Mouse (Mus musculus) adrenal gland, postnatal 14 days (tissue): ENCODE results near the gene Mfsd4a. TPM values are rescaled to one million over a fixed set of nuclear protein-coding genes. Genes with fewer than 3 reads are reported as not detected.

Experiments
- DNase-seq: peaks from one replicate; pipeline ENCODE4 v3.0.0; 2021; ENCODE audit warnings: mixed read lengths
- long read RNA-seq, 2 experiments: library from polyadenylated mRNA; stranded (forward); transcript quantifications; one replicate each; pipeline ENCODE4 v2.0.0; 2021
- total RNA-seq: library from RNA; stranded (reverse); gene quantifications from 2 replicates; pipeline ENCODE4 v1.2.3, GENCODE M21; 2021

Gene Mfsd4a
- 7.3 and 7.9 TPM in 2 replicates for total RNA-seq
- long read RNA-seq, experiment 1, partial matches to known transcripts = 0 of 42 reads
- long read RNA-seq, experiment 1, other reads (novel, unspliced or antisense) = 39 of 42 reads
- long read RNA-seq, experiment 2, partial matches to known transcripts = 0 of 33 reads
- long read RNA-seq, experiment 2, other reads (novel, unspliced or antisense) = 31 of 33 reads

- DNase-seq = peak; percentile 77
These were observed at the start of gene Mfsd4a for GRCm38 (mm10) chr1:132067261-132068255. Gene Mfsd4a (minus strand): TSS chr1:132068062.

GRCm38 (mm10) chr1:132116606-132117005 is 48.7 kb upstream of the Mfsd4a start:
- peak; percentile 83 for DNase-seq

GRCm38 (mm10) chr1:132113098-132113497 is 45.2 kb upstream of the Mfsd4a start:
- DNase-seq = no peak

GRCm38 (mm10) chr1:132112426-132112825 is 44.6 kb upstream of the Mfsd4a start:
- no peak for DNase-seq

GRCm38 (mm10) chr1:132111411-132111810 is 43.5 kb upstream of the Mfsd4a start:
- DNase-seq = no peak

GRCm38 (mm10) chr1:132109368-132109767 is 41.5 kb upstream of the Mfsd4a start:
- DNase-seq = no peak

- DNase-seq = no peak
These were observed 36.5 kb upstream of the Mfsd4a start for GRCm38 (mm10) chr1:132104353-132104752.

- DNase-seq = no peak
These were observed 34.3 kb upstream of the Mfsd4a start for GRCm38 (mm10) chr1:132101953-132102697.

GRCm38 (mm10) chr1:132099775-132100174 is 31.9 kb upstream of the Mfsd4a start:
- DNase-seq = no peak

- no peak for DNase-seq
These were observed 31.2 kb upstream of the Mfsd4a start for GRCm38 (mm10) chr1:132099016-132099415.

GRCm38 (mm10) chr1:132098076-132098475 is 30.2 kb upstream of the Mfsd4a start:
- DNase-seq = no peak

- DNase-seq = peak; percentile 50
These were observed 27.6 kb upstream of the Mfsd4a start for GRCm38 (mm10) chr1:132095356-132096004.

GRCm38 (mm10) chr1:132093269-132093668 is 25.4 kb upstream of the Mfsd4a start:
- DNase-seq = no peak

GRCm38 (mm10) chr1:132090266-132090665 is 22.4 kb upstream of the Mfsd4a start:
- DNase-seq = no peak

GRCm38 (mm10) chr1:132089767-132090166 is 21.9 kb upstream of the Mfsd4a start:
- DNase-seq = no peak

- DNase-seq = no peak
These were observed 20.4 kb upstream of the Mfsd4a start for GRCm38 (mm10) chr1:132088181-132088671.

GRCm38 (mm10) chr1:132085181-132086049 is 17.6 kb upstream of the Mfsd4a start:
- no peak for DNase-seq

- DNase-seq = no peak
These were observed 10.6 kb upstream of the Mfsd4a start for GRCm38 (mm10) chr1:132078413-132078812.

- DNase-seq = no peak
These were observed 7.7 kb upstream of the Mfsd4a start for GRCm38 (mm10) chr1:132075576-132075975.

GRCm38 (mm10) chr1:132070659-132071058 is 2.8 kb upstream of the Mfsd4a start:
- no peak for DNase-seq

- DNase-seq = no peak
These were observed 1.6 kb upstream of the Mfsd4a start for GRCm38 (mm10) chr1:132069436-132069835.
